Mouse (Mus musculus): ENCODE measurements at regions not wholly inside any gene's neighbourhood (a gene's known extent, or its start where the extent isn't known, plus 50 kb on each side); places are given as distances from the start of the nearest gene placed in this dataset.

DNA sequence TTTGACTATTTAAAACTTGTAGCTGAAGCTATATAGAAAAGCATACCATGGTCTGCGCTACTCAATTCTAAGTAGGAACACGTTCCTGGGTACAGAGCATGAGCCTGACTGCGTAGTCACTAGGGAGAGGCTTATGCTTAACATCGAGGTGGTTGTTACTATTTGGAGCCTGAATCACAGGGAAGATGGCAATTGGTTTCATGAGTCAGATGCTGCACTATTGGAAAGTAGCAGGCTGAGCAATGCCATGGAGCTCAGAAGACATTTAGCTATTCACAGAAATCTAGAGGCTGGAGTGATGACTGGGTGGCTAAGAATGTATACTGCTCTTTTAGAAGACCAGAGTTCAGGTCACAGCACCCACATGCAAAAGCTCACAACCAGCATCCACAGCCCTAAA is 302.4 kb upstream of the Gcfc2 start:
- no peaks in the 10 kb centered on the region for H3K27me3 ChIP-seq (ENCODE audit: control insufficient read depth, insufficient read depth, low read length)
- no peak overlapping the region for H3K27ac ChIP-seq (ENCODE audit: control insufficient read depth, insufficient read depth, low read depth, low read length)
- no peak overlapping the region for H3K4me3 ChIP-seq (ENCODE audit: control insufficient read depth, low read depth, low read length)
- H3K4me1 ChIP-seq (ENCODE audit: control insufficient read depth, insufficient read depth, low read length): no peaks in the 10 kb centered on the region
- H3K36me3 ChIP-seq (ENCODE audit: control insufficient read depth, insufficient read depth, low read length): no peaks in the 10 kb centered on the region
- TF ChIP-seq CTCF (IDR thresholded peaks at IDR 0.05; ENCODE audit: control insufficient read depth, insufficient read depth, insufficient replicate concordance, low read depth, low read length) (no peak), POLR2A (IDR thresholded peaks at IDR 0.05; ENCODE audit: control insufficient read depth, low read depth, low read length) (no peak)

DNA sequence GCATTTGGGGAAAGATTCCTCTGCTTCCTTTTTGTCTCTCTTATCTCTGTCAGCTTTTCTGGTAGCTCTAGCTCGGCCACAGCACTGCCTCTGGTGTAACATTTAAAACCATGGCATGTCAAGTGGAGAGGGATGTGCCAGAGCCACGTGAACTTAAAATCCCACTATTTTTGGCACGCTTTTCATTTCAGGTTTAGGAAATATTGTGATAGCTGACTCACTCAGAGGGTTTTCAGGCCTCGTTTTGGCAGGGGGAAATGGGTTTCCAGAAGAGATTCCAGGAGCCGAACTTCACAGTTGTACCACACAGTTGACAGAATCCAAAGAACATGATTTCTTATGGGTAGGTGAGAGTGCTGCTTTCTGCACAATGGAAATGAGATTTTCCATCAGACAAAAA is 300.8 kb upstream of the Gcfc2 start:
- H3K36me3 ChIP-seq (ENCODE audit: control insufficient read depth, insufficient read depth, low read length): no peaks in the 10 kb centered on the region
- H3K4me3 ChIP-seq (ENCODE audit: control insufficient read depth, low read depth, low read length): no peak overlapping the region
- TF ChIP-seq POLR2A (IDR thresholded peaks at IDR 0.05; ENCODE audit: control insufficient read depth, low read depth, low read length): no peak
- no peak for TF ChIP-seq CTCF (IDR thresholded peaks at IDR 0.05; ENCODE audit: control insufficient read depth, insufficient read depth, insufficient replicate concordance, low read depth, low read length)
- H3K27me3 ChIP-seq (ENCODE audit: control insufficient read depth, insufficient read depth, low read length): no peaks in the 10 kb centered on the region
- H3K4me1 ChIP-seq (ENCODE audit: control insufficient read depth, insufficient read depth, low read length): no peaks in the 10 kb centered on the region
- no peak overlapping the region for H3K27ac ChIP-seq (ENCODE audit: control insufficient read depth, insufficient read depth, low read depth, low read length)

DNA sequence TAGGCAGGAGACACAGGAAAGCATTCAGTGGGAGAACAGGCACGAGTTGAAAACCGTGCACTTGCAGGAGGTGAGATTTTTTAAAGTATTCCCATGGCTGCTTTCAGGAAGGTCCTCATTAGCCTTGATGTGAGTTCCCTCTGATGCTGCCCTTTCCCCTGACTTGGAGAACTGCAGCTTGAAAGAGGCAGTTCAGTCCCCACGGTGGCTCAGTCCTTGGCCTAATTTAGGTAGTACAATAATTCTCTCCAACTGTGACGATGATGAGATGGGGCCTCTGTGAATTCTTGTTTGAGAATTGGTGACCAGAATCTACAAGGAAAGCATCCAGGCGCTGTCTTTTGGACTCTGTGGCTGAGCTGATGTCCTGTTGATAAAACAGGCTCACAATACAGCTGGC is 298.5 kb upstream of the Gcfc2 start:
- Histone ChIP-seq H3K27me3 (ENCODE audit: control insufficient read depth, insufficient read depth, low read length) (no peaks in the 10 kb centered on the region), H3K4me1 (ENCODE audit: control insufficient read depth, insufficient read depth, low read length) (no peaks in the 10 kb centered on the region), H3K27ac (ENCODE audit: control insufficient read depth, insufficient read depth, low read depth, low read length) (no peak overlapping the region), H3K36me3 (ENCODE audit: control insufficient read depth, insufficient read depth, low read length) (no peaks in the 10 kb centered on the region), H3K4me3 (ENCODE audit: control insufficient read depth, low read depth, low read length) (no peak overlapping the region)
- TF ChIP-seq CTCF (IDR thresholded peaks at IDR 0.05; ENCODE audit: control insufficient read depth, insufficient read depth, insufficient replicate concordance, low read depth, low read length): no peak
- no peak for TF ChIP-seq POLR2A (IDR thresholded peaks at IDR 0.05; ENCODE audit: control insufficient read depth, low read depth, low read length)

GRCm38 (mm10) chr6:81633586-81633985 is 289.9 kb upstream of the Gcfc2 start:
- no peak for TF ChIP-seq CTCF (IDR thresholded peaks at IDR 0.05; ENCODE audit: control insufficient read depth, insufficient read depth, insufficient replicate concordance, low read depth, low read length)
- no peak for TF ChIP-seq POLR2A (IDR thresholded peaks at IDR 0.05; ENCODE audit: control insufficient read depth, low read depth, low read length)
- Histone ChIP-seq H3K36me3 (ENCODE audit: control insufficient read depth, insufficient read depth, low read length) (no peaks in the 10 kb centered on the region), H3K4me1 (ENCODE audit: control insufficient read depth, insufficient read depth, low read length) (no peaks in the 10 kb centered on the region), H3K4me3 (ENCODE audit: control insufficient read depth, low read depth, low read length) (no peak overlapping the region), H3K27me3 (ENCODE audit: control insufficient read depth, insufficient read depth, low read length) (no peaks in the 10 kb centered on the region), H3K27ac (ENCODE audit: control insufficient read depth, insufficient read depth, low read depth, low read length) (no peak overlapping the region)

DNA sequence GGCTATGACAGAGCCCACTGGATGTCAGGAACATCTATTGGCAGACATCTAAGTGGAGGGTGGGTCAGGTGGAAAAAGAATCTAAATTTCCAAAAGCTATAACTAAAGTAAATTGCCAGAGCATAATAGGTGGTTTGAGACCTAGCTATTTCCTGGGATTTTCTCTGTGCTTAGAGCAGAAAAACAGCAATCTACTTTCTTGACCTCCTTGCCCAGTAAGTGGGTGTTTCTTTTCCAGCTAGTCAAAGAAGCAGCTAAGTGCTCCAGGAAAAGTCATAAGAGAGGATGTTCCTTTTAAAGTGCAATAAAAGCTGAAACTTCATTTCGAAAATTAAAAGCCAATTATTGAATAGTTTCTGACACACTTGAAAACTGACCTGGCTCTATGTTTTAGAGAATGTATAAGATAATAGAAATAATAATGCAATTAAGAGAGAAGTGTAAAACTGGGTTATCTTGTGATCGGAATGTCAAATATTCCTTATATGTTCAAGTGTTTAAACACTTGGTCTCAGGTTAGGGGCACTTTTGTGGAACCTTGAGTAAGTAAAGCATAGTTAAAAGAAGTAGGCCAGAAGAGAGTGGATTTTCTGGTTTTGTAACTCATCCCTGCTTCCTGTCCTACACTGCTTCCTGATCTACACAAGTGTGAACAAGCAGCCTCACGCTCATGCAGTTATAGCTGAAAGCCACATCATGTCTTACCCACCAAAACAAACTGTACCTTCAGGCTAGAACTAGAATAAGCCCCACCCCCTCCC is 275.7 kb upstream of the Gcfc2 start:
- TF ChIP-seq CTCF (IDR thresholded peaks at IDR 0.05; ENCODE audit: control insufficient read depth, insufficient read depth, insufficient replicate concordance, low read depth, low read length) (no peak), POLR2A (IDR thresholded peaks at IDR 0.05; ENCODE audit: control insufficient read depth, low read depth, low read length) (no peak)
- Histone ChIP-seq H3K4me1 (ENCODE audit: control insufficient read depth, insufficient read depth, low read length) (no peaks in the 10 kb centered on the region), H3K4me3 (ENCODE audit: control insufficient read depth, low read depth, low read length) (no peak overlapping the region), H3K27me3 (ENCODE audit: control insufficient read depth, insufficient read depth, low read length) (no peaks in the 10 kb centered on the region), H3K36me3 (ENCODE audit: control insufficient read depth, insufficient read depth, low read length) (no peaks in the 10 kb centered on the region), H3K27ac (ENCODE audit: control insufficient read depth, insufficient read depth, low read depth, low read length) (no peak overlapping the region)

DNA sequence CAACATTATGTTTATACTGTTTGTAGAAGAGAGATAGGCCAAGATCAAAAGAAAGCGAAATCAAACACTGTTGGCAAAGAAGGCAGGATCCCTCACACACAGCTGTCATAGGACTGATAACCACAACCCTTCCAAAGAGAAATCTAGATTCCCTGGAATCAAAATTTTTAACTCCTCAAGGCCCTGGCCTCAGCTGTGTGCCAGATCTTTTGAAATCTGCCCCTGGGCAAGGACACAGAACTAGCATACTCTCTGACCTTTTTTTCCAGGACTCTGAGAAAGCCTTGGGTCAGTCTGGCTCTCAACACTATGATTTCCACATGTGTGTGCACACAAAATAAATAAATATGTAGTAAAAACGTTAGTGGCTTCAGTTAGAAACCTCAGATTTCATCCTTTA is 271.6 kb upstream of the Gcfc2 start:
- TF ChIP-seq POLR2A (IDR thresholded peaks at IDR 0.05; ENCODE audit: control insufficient read depth, low read depth, low read length): no peak
- H3K4me3 ChIP-seq (ENCODE audit: control insufficient read depth, low read depth, low read length): no peak overlapping the region
- no peaks in the 10 kb centered on the region for H3K27me3 ChIP-seq (ENCODE audit: control insufficient read depth, insufficient read depth, low read length)
- H3K27ac ChIP-seq (ENCODE audit: control insufficient read depth, insufficient read depth, low read depth, low read length): no peak overlapping the region
- H3K36me3 ChIP-seq (ENCODE audit: control insufficient read depth, insufficient read depth, low read length): no peaks in the 10 kb centered on the region
- no peaks in the 10 kb centered on the region for H3K4me1 ChIP-seq (ENCODE audit: control insufficient read depth, insufficient read depth, low read length)

- Histone ChIP-seq H3K4me3 (ENCODE audit: control insufficient read depth, low read depth, low read length) (no peak overlapping the region), H3K36me3 (ENCODE audit: control insufficient read depth, insufficient read depth, low read length) (no peaks in the 10 kb centered on the region), H3K27ac (ENCODE audit: control insufficient read depth, insufficient read depth, low read depth, low read length) (no peak overlapping the region), H3K27me3 (ENCODE audit: control insufficient read depth, insufficient read depth, low read length) (no peaks in the 10 kb centered on the region), H3K4me1 (ENCODE audit: control insufficient read depth, insufficient read depth, low read length) (no peaks in the 10 kb centered on the region)
- TF ChIP-seq CTCF (IDR thresholded peaks at IDR 0.05; ENCODE audit: control insufficient read depth, insufficient read depth, insufficient replicate concordance, low read depth, low read length) (no peak), POLR2A (IDR thresholded peaks at IDR 0.05; ENCODE audit: control insufficient read depth, low read depth, low read length) (no peak)
Measured at GRCm38 (mm10) chr6:81655205-81655604, 268.3 kb upstream of the Gcfc2 start.

Data from testis, adult 2 months (tissue).